Mouse (Mus musculus) common myeloid progenitor, adult 5-6 weeks (primary cell): ENCODE measurements at regions not wholly inside any gene's neighbourhood (a gene's known extent, or its start where the extent isn't known, plus 50 kb on each side); places are given as distances from the start of the nearest gene placed in this dataset.

Experiments
- ATAC-seq: replicated peaks from 2 replicates; pipeline ENCODE4 v1.8.0; 2016; ENCODE audit warnings: low read depth, mild to moderate bottlenecking, moderate TSS enrichment, inconsistent platforms; ENCODE audit not compliant: poor library complexity, severe bottlenecking

GRCm38 (mm10) chr13:28663950-28664681 lies 289.4 kb downstream of the Sox4 start:
- no peak; the same call in 1 of the 2 replicates for ATAC-seq

- 0 out of 2 replicates have a peak, but pooled peaks have one; percentile 34 for ATAC-seq
Observed at GRCm38 (mm10) chr13:28663459-28663858, 290.1 kb downstream of the Sox4 start.

- peak; percentile 53 for ATAC-seq
Observed at GRCm38 (mm10) chr13:28662316-28662752, 291.2 kb downstream of the Sox4 start.

- peak; percentile 22; the same call in 1 of the 2 replicates for ATAC-seq
Observed at GRCm38 (mm10) chr13:28660151-28660550, 293.4 kb downstream of the Sox4 start.

- ATAC-seq, result no peak
Observed at GRCm38 (mm10) chr13:28658652-28659051, 294.9 kb downstream of the Sox4 start.

GRCm38 (mm10) chr13:28654883-28655282 lies 298.6 kb downstream of the Sox4 start:
- ATAC-seq, result no peak

- ATAC-seq, result no peak
Observed at GRCm38 (mm10) chr13:28653362-28653761, 300.2 kb downstream of the Sox4 start.

- ATAC-seq, result no peak
Observed at GRCm38 (mm10) chr13:28651810-28652209, 301.7 kb downstream of the Sox4 start.

GRCm38 (mm10) chr13:28645881-28646280 lies 307.6 kb downstream of the Sox4 start:
- ATAC-seq, result 0 out of 2 replicates have a peak, but pooled peaks have one; percentile 45

- ATAC-seq, result 0 out of 2 replicates have a peak, but pooled peaks have one; percentile 25
Observed at GRCm38 (mm10) chr13:28644846-28645574, 308.5 kb downstream of the Sox4 start.

- ATAC-seq, result no peak
Observed at GRCm38 (mm10) chr13:28640826-28641225, 312.7 kb downstream of the Sox4 start.

GRCm38 (mm10) chr13:28635230-28635950 lies 318.1 kb downstream of the Sox4 start:
- ATAC-seq, result no peak

- ATAC-seq, result no peak
Observed at GRCm38 (mm10) chr13:28633541-28634041, 319.9 kb downstream of the Sox4 start.

- 0 out of 2 replicates have a peak, but pooled peaks have one; percentile 21 for ATAC-seq
Observed at GRCm38 (mm10) chr13:28629431-28630331, 323.8 kb downstream of the Sox4 start.

- no peak for ATAC-seq
Observed at GRCm38 (mm10) chr13:28628751-28629150, 324.8 kb downstream of the Sox4 start.

- no peak for ATAC-seq
Observed at GRCm38 (mm10) chr13:28618961-28619360, 334.6 kb downstream of the Sox4 start.

GRCm38 (mm10) chr13:28617503-28617902 lies 336.0 kb downstream of the Sox4 start:
- peak; percentile 75 for ATAC-seq

GRCm38 (mm10) chr13:28616645-28617381 lies 336.7 kb downstream of the Sox4 start:
- peak; percentile 79 for ATAC-seq
